Mouse (Mus musculus) ovary, adult 18-20 months (tissue): ENCODE results near the gene Atp6v0c.
A peak's percentile ranks its signal among the peaks of the same experiment; 100 is the strongest.

Experiments used
- DNase-seq: peaks from one replicate; pipeline ENCODE4 v3.0.0; 2022; ENCODE audit warnings: low spot score, mixed read lengths

Atp6v0c gene

GRCm38 (mm10) chr17:24199252-24199651, 29.8 kb upstream of the Atp6v0c start:
- no peak for DNase-seq

GRCm38 (mm10) chr17:24197032-24197824, 27.7 kb upstream of the Atp6v0c start:
- no peak for DNase-seq

GRCm38 (mm10) chr17:24195349-24195748, 25.8 kb upstream of the Atp6v0c start:
- DNase-seq, result no peak

GRCm38 (mm10) chr17:24193769-24194168, 24.3 kb upstream of the Atp6v0c start:
- no peak for DNase-seq

GRCm38 (mm10) chr17:24193268-24193667, 23.8 kb upstream of the Atp6v0c start:
- DNase-seq, result no peak

GRCm38 (mm10) chr17:24192848-24193247, 23.3 kb upstream of the Atp6v0c start:
- no peak for DNase-seq

GRCm38 (mm10) chr17:24191481-24191880, 22.0 kb upstream of the Atp6v0c start:
- DNase-seq, result no peak

GRCm38 (mm10) chr17:24190934-24191333, 21.4 kb upstream of the Atp6v0c start:
- no peak for DNase-seq

- DNase-seq, result no peak
These were observed 4.8 kb upstream of the Atp6v0c start for GRCm38 (mm10) chr17:24174259-24174658.

GRCm38 (mm10) chr17:24173423-24173822, 3.9 kb upstream of the Atp6v0c start:
- no peak for DNase-seq

GRCm38 (mm10) chr17:24171738-24172137, 2.2 kb upstream of the Atp6v0c start:
- no peak for DNase-seq

GRCm38 (mm10) chr17:24170729-24171128, 1.2 kb upstream of the Atp6v0c start:
- DNase-seq, result no peak

GRCm38 (mm10) chr17:24170125-24170524, 623 bp upstream of the Atp6v0c start:
- DNase-seq, result no peak

GRCm38 (mm10) chr17:24168590-24169277, 768 bp downstream of the Atp6v0c start:
- DNase-seq, result peak; percentile 43

GRCm38 (mm10) chr17:24167891-24168505, 1.5 kb downstream of the Atp6v0c start:
- no peak for DNase-seq

GRCm38 (mm10) chr17:24167120-24167519, 2.4 kb downstream of the Atp6v0c start:
- DNase-seq, result no peak

- DNase-seq, result no peak
These were observed 4.8 kb downstream of the Atp6v0c start for GRCm38 (mm10) chr17:24164566-24165259.

- DNase-seq, result peak; percentile 91
These were observed 6.1 kb downstream of the Atp6v0c start, which contains the start of gene Amdhd2 for GRCm38 (mm10) chr17:24163176-24163962. Amdhd2 (minus strand) TSS chr17:24163766.

GRCm38 (mm10) chr17:24162584-24163175, 6.8 kb downstream of the Atp6v0c start:
- DNase-seq, result no peak

GRCm38 (mm10) chr17:24161466-24161865, 8.0 kb downstream of the Atp6v0c start:
- DNase-seq, result no peak

- no peak for DNase-seq
These were observed 12.0 kb downstream of the Atp6v0c start for GRCm38 (mm10) chr17:24157526-24157925.
